Mouse (Mus musculus) liver, adult 2 months (tissue): Measurements from ENCODE around the gene Nol4l. TPM values are rescaled to one million over a fixed set of nuclear protein-coding genes. Genes with fewer than 3 reads are reported as not detected.

Source experiments
- DNase-seq: peaks from one replicate; pipeline ENCODE4 v3.0.0-alpha.2; 2011; ENCODE audit warnings: low read depth, low spot score; ENCODE audit errors: extremely low read depth
- H3K27ac ChIP-seq: fragments of 200-500 bp; replicated peaks from 2 replicates; pipeline ENCODE4 v1.5.1; 2012; ENCODE audit warnings: low read depth, mild to moderate bottlenecking, control low read depth, inconsistent platforms, low read length; ENCODE audit not compliant: insufficient read depth
- H3K27me3 ChIP-seq: fragments of 200-500 bp; 2 replicates; pipeline ENCODE4 v1.6.1; 2012; ENCODE audit warnings: mild to moderate bottlenecking, moderate library complexity, low read length, inconsistent platforms; ENCODE audit not compliant: control insufficient read depth, insufficient read depth
- H3K36me3 ChIP-seq: fragments of 200-500 bp; 2 replicates; pipeline ENCODE4 v1.6.1; 2012; ENCODE audit warnings: low read length, inconsistent platforms; ENCODE audit not compliant: control insufficient read depth, insufficient read depth
- H3K4me1 ChIP-seq: fragments of 200-500 bp; 2 replicates; pipeline ENCODE4 v1.6.1; 2011; ENCODE audit warnings: low read length; ENCODE audit not compliant: control insufficient read depth, insufficient read depth
- H3K4me3 ChIP-seq: fragments of 200-500 bp; 2 replicates; pipeline ENCODE4 v1.5.1; 2011; ENCODE audit warnings: low read depth, mild to moderate bottlenecking, control low read depth, low read length, moderate library complexity; ENCODE audit not compliant: insufficient read depth
- H3K79me2 ChIP-seq: fragments of 200-500 bp; 2 replicates; pipeline ENCODE4 v1.6.1; 2012; ENCODE audit warnings: inconsistent platforms, mild to moderate bottlenecking, low read length, moderate library complexity; ENCODE audit not compliant: control insufficient read depth, insufficient read depth
- H3K9ac ChIP-seq: fragments of 200-500 bp; 2 replicates; pipeline ENCODE4 v1.6.1; 2012; ENCODE audit warnings: low read depth, mild to moderate bottlenecking, control low read depth, inconsistent platforms, low read length
- CTCF ChIP-seq: fragments of 200-500 bp; IDR thresholded peaks from 2 replicates; pipeline ENCODE4 v1.5.1; 2011; ENCODE audit warnings: low read depth, low read length, control low read depth
- POLR2A ChIP-seq: fragments of 200-500 bp; IDR thresholded peaks from 2 replicates; pipeline ENCODE4 v1.6.1; 2011; ENCODE audit warnings: low read length, control low read depth; ENCODE audit not compliant: insufficient read depth; ENCODE audit errors: extremely low read depth
- WGBS: fragments of 180-500 bp; shearing (Covaris S2); methylation state at CpG from one replicate; pipeline ENCODE4 v1.1.7; 2018; 5-methylcytosine and 5-hydroxymethylcytosine counted together
- polyA plus RNA-seq: library from polyadenylated mRNA; depleted of rRNA; stranded (reverse); fragments of >200 nt; gene quantifications from 2 replicates; pipeline ENCODE4 v1.2.3, GENCODE M21; 2012
- total RNA-seq: library from RNA; depleted of rRNA; stranded (reverse); fragments of >200 nt; gene quantifications from 2 replicates; pipeline ENCODE4 v1.2.3, GENCODE M21; 2014

Nol4l gene
- total and polyA plus RNA-seq, 2 experiments, result 0.18 to 0.80 TPM

GRCm38 (mm10) chr2:153526850-153527530 is 2.8 kb downstream of the Nol4l start:
- Histone ChIP-seq H3K27me3 (peaks cover 21% of the 10 kb centered on the region), H3K36me3 (no peaks in the 10 kb centered on the region), H3K79me2 (no peaks in the 10 kb centered on the region), H3K4me3 (no peak overlapping the region), H3K9ac (no peak overlapping the region), H3K4me1 (no peaks in the 10 kb centered on the region; the same call in 1 of the 2 replicates), H3K27ac (no peak overlapping the region)
- WGBS, result 88% methylated on average over 9 of the region's 9 CpGs
- no peak for DNase-seq
- TF ChIP-seq POLR2A (no peak), CTCF (no peak)

GRCm38 (mm10) chr2:153525906-153526311 is 3.9 kb downstream of the Nol4l start:
- DNase-seq, result no peak
- no peak for TF ChIP-seq CTCF
- TF ChIP-seq POLR2A, result no peak
- WGBS, result 81% methylated on average over 10 of the region's 10 CpGs

GRCm38 (mm10) chr2:153524727-153525126 is 5.0 kb downstream of the Nol4l start:
- Histone ChIP-seq H3K9ac (no peak overlapping the region), H3K36me3 (no peaks in the 10 kb centered on the region), H3K27me3 (peaks cover 10% of the 10 kb centered on the region), H3K79me2 (no peaks in the 10 kb centered on the region), H3K4me1 (no peaks in the 10 kb centered on the region; the same call in 1 of the 2 replicates), H3K27ac (no peak overlapping the region), H3K4me3 (no peak overlapping the region)
- no peak for DNase-seq
- WGBS, result 90% methylated on average over 2 of the region's 2 CpGs
- TF ChIP-seq CTCF, result no peak
- TF ChIP-seq POLR2A, result no peak

More at GRCm38 (mm10) chr2:153525906-153526311, 3.9 kb downstream of the Nol4l start:
- H3K79me2 ChIP-seq, result no peaks in the 10 kb centered on the region
- no peaks in the 10 kb centered on the region; the same call in 1 of the 2 replicates for H3K4me1 ChIP-seq
- no peak overlapping the region for H3K27ac ChIP-seq
- no peaks in the 10 kb centered on the region for H3K36me3 ChIP-seq
- peaks cover 21% of the 10 kb centered on the region for H3K27me3 ChIP-seq
- H3K9ac ChIP-seq, result no peak overlapping the region
- H3K4me3 ChIP-seq, result no peak overlapping the region

- TF ChIP-seq POLR2A (no peak), CTCF (no peak)
- H3K4me3 ChIP-seq, result no peak overlapping the region
- no peak overlapping the region for H3K27ac ChIP-seq
- peaks cover 4% of the 10 kb centered on the region; the same call in 1 of the 2 replicates for H3K27me3 ChIP-seq
- WGBS, result 93% methylated on average over 12 of the region's 12 CpGs
- no peak overlapping the region for H3K9ac ChIP-seq
- H3K4me1 ChIP-seq, result no peaks in the 10 kb centered on the region
- DNase-seq, result no peak
- no peaks in the 10 kb centered on the region for H3K79me2 ChIP-seq
- H3K36me3 ChIP-seq, result no peaks in the 10 kb centered on the region
Measured at GRCm38 (mm10) chr2:153523656-153524055, 6.1 kb downstream of the Nol4l start.

GRCm38 (mm10) chr2:153523143-153523542 is 6.6 kb downstream of the Nol4l start:
- WGBS, result 82% methylated on average over 9 of the region's 9 CpGs
- TF ChIP-seq POLR2A (no peak), CTCF (no peak)
- no peak for DNase-seq
- Histone ChIP-seq H3K4me1 (no peaks in the 10 kb centered on the region), H3K27ac (no peak overlapping the region), H3K9ac (no peak overlapping the region), H3K36me3 (no peaks in the 10 kb centered on the region), H3K27me3 (no peaks in the 10 kb centered on the region; the same call in 1 of the 2 replicates), H3K79me2 (no peaks in the 10 kb centered on the region), H3K4me3 (no peak overlapping the region)

- no peak for DNase-seq
- H3K4me1 ChIP-seq, result no peaks in the 10 kb centered on the region
- WGBS, result 85% methylated on average over 4 of the region's 4 CpGs
- no peak for TF ChIP-seq POLR2A
- no peak for TF ChIP-seq CTCF
- H3K27ac ChIP-seq, result no peak overlapping the region
- H3K36me3 ChIP-seq, result no peaks in the 10 kb centered on the region
- H3K9ac ChIP-seq, result no peak overlapping the region
- no peaks in the 10 kb centered on the region for H3K27me3 ChIP-seq
- H3K4me3 ChIP-seq, result no peak overlapping the region
- H3K79me2 ChIP-seq, result no peaks in the 10 kb centered on the region
Measured at GRCm38 (mm10) chr2:153522270-153522669, 7.5 kb downstream of the Nol4l start.
